Mouse (Mus musculus): ENCODE results near the gene Tmem267.
A peak's percentile ranks its signal among the peaks of the same experiment; 100 is the strongest.

Gene Tmem267

GRCm38 (mm10) chr13:119618841-119619240 lies 131.0 kb downstream of the Tmem267 start:
- DNase-seq (ENCODE audit: low read depth, low spot score) = no peak

- DNase-seq (ENCODE audit: low read depth, low spot score) = peak; percentile 20
Measured at GRCm38 (mm10) chr13:119619735-119620134, 131.9 kb downstream of the Tmem267 start.

- DNase-seq (ENCODE audit: low read depth, low spot score) = no peak
Measured at GRCm38 (mm10) chr13:119623634-119624033, 135.8 kb downstream of the Tmem267 start, which contains the start of gene Ccl28. Gene Ccl28 (plus strand): TSS chr13:119623819.

GRCm38 (mm10) chr13:119625952-119626351 lies 138.1 kb downstream of the Tmem267 start:
- DNase-seq (ENCODE audit: low read depth, low spot score) = peak; percentile 53

GRCm38 (mm10) chr13:119631482-119632155 lies 143.8 kb downstream of the Tmem267 start:
- no peak for DNase-seq (ENCODE audit: low read depth, low spot score)

GRCm38 (mm10) chr13:119632156-119632548 lies 144.3 kb downstream of the Tmem267 start:
- no peak for DNase-seq (ENCODE audit: low read depth, low spot score)

GRCm38 (mm10) chr13:119635496-119635895 lies 147.7 kb downstream of the Tmem267 start:
- peak; percentile 85 for DNase-seq (ENCODE audit: low read depth, low spot score)

GRCm38 (mm10) chr13:119637837-119638236 lies 150.0 kb downstream of the Tmem267 start:
- DNase-seq (ENCODE audit: low read depth, low spot score) = no peak

GRCm38 (mm10) chr13:119638449-119638848 lies 150.6 kb downstream of the Tmem267 start:
- DNase-seq (ENCODE audit: low read depth, low spot score) = no peak

- DNase-seq (ENCODE audit: low read depth, low spot score) = no peak
Measured at GRCm38 (mm10) chr13:119639302-119639701, 151.5 kb downstream of the Tmem267 start.

- DNase-seq (ENCODE audit: low read depth, low spot score) = peak; percentile 82
Measured at GRCm38 (mm10) chr13:119640504-119640903, 152.7 kb downstream of the Tmem267 start.

- DNase-seq (ENCODE audit: low read depth, low spot score) = no peak
Measured at GRCm38 (mm10) chr13:119641145-119641544, 153.3 kb downstream of the Tmem267 start.

GRCm38 (mm10) chr13:119644769-119645168 lies 156.9 kb downstream of the Tmem267 start:
- DNase-seq (ENCODE audit: low read depth, low spot score) = no peak

GRCm38 (mm10) chr13:119646511-119646910 lies 158.7 kb downstream of the Tmem267 start:
- no peak for DNase-seq (ENCODE audit: low read depth, low spot score)

GRCm38 (mm10) chr13:119648891-119649698 lies 161.3 kb downstream of the Tmem267 start:
- DNase-seq (ENCODE audit: low read depth, low spot score) = no peak

- DNase-seq (ENCODE audit: low read depth, low spot score) = no peak
Measured at GRCm38 (mm10) chr13:119649699-119650046, 161.8 kb downstream of the Tmem267 start.

GRCm38 (mm10) chr13:119654734-119655133 lies 166.9 kb downstream of the Tmem267 start:
- DNase-seq (ENCODE audit: low read depth, low spot score) = peak; percentile 71

GRCm38 (mm10) chr13:119656246-119656645 lies 168.4 kb downstream of the Tmem267 start:
- no peak for DNase-seq (ENCODE audit: low read depth, low spot score)

- DNase-seq (ENCODE audit: low read depth, low spot score) = peak; percentile 64
Measured at GRCm38 (mm10) chr13:119656846-119657416, 169.1 kb downstream of the Tmem267 start.

Data from 3T3-L1 (cell line).